Mouse (Mus musculus): ENCODE measurements around the gene Rfxank. TPM values are rescaled to one million over a fixed set of nuclear protein-coding genes. Genes with fewer than 3 reads are reported as not detected.

The Rfxank gene
- total RNA-seq (2014; fragmentation: Nextera tagmentation) = 5.6 and 10.7 TPM in 2 replicates
- 9.1 and 18.3 TPM in 2 replicates for total RNA-seq (2017)

DNA sequence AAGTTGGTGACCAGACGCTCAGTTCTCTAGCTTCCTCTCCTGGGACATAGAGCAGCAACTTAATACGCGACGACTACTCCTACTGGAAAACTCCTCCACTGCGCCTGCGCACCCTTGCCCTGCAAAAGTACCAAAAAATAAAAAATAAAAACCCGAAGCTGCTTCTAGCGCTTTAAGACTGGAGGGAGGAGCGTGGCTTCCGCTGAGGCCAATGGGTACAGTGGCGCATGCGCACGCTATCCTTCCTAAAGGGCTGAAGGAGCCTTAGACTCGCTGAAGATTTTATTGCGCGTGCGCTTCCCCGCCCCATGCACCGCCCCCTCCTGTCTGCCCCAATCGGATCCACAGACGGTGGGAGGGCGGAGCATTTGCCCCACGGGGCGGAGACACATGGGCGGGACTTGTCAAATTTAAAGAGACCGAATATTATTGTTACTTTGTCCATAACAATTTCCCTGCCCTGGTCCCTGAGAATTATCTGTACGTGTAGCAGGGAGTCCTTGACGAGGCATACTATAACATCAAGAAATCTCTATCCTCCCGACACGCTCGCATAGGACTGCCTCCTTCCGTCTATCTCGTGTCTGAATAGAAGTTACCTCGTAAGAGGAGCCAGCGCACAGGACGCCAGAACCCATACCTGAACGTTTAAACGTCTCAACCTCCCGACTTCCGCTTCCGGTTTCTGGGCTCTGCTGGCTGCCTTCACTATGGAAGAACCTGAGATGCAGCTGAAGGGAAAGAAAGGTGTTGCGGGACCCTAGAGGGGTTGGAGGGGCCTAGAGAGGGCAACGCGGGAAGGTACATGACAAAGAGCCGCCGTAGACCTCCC lies at the start of gene Rfxank, which contains the start of the genes Borcs8 and Mef2b:
Rfxank (minus strand) TSS at position 129 of the 832 bp plus-strand sequence.
Borcs8 (plus strand) TSS at position 474 of the 832 bp plus-strand sequence.
Mef2b (plus strand) TSS at position 686 of the 832 bp plus-strand sequence.
- ATAC-seq (replicated peaks; ENCODE audit: low FRiP score, low TSS enrichment, poor library complexity, severe bottlenecking) = peak; percentile 92

DNA sequence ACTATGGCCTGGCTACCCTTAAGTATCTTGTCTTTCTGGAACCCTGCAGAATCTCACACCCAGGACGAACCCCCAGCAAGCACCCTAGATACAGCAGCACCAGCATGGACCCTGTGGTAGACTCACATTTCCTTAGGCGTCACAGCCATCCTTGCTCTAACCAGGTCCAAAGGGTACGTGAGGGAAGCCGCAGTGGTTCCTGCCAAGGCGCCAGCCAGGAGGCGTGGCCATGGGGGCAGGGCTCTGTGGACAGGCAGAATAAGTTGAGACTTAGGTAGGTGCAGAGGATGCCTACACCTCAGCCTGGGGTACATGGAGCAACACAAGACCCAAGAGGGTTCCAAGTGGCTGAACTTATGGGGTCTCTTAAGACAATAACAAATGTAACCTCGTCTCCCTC lies 49.8 kb upstream of the Rfxank start:
- no peak for ATAC-seq (replicated peaks; ENCODE audit: low FRiP score, low TSS enrichment, poor library complexity, severe bottlenecking)

DNA sequence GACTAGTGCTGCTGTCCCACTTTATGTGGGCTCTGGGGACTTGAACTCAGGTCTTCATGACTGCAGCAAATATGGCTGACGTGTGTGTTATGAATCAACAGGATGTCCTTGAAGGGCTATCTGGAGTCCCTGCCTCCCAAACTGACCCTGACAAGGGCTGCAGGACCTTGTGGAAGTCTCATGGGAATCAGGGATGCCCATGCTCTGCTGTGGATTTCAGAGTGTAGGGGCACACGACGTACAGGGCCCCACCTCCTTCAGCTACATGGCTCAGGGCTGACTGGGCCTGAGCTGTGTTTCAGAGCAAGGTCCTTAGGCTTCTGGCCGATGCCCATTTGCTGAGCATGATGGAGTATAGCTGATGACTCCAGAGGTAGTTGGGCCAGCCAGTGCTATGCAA lies 44.2 kb upstream of the Rfxank start:
- ATAC-seq (replicated peaks; ENCODE audit: low FRiP score, low TSS enrichment, poor library complexity, severe bottlenecking) = no peak

DNA sequence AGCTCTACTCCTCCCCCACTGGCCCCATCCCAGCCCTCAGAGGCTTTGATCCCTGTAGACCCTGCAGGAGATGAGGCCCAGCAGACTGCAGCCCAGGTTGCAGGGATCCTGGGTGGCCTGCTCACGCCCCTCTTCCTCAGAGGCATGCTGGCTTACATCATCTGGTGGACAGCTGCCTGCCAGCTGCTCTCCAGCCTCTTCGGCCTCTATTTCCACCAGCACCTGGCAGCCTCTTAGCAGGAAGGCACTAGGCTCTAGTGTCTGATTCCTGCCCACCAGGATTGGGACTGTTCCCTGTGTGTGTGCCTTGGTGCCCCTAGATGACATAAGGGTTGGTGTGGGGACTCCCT lies 42.9 kb upstream of the Rfxank start:
- ATAC-seq (replicated peaks; ENCODE audit: low FRiP score, low TSS enrichment, poor library complexity, severe bottlenecking) = peak; percentile 4; the same call in 1 of the 2 replicates

DNA sequence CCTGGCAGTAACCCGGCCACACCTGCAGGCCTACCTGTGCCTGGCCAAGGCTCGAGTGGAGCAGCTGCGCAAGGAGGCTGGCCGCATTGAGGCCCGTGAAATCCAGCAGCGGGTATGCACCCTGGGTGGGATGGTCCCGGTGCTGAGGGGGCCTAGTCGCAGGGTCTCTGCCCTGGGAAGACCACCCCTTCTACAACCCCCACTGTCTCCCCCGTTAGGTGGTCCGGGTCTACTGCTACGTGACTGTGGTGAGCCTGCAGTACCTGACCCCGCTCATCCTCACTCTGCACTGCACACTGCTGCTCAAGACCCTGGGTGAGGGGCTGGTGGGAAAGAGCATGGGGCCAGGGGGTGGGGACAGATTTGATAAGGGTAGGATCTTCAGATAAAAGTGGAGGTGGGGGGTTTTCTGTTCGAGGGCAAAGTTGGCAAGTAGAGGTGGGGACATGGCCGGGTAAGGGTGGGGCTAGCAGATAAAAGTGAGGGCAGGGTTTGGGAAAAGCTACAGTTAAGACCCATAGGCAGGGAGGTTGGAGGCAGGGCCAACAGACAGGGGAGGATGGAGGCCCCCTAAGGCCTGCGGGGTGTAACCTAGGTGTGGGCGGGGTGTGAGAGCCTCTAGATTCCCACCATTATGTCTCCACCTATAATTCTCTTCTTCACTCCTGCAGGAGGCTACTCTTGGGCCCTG lies 42.4 kb upstream of the Rfxank start:
- peak; percentile 82 for ATAC-seq (replicated peaks; ENCODE audit: low FRiP score, low TSS enrichment, poor library complexity, severe bottlenecking)

DNA sequence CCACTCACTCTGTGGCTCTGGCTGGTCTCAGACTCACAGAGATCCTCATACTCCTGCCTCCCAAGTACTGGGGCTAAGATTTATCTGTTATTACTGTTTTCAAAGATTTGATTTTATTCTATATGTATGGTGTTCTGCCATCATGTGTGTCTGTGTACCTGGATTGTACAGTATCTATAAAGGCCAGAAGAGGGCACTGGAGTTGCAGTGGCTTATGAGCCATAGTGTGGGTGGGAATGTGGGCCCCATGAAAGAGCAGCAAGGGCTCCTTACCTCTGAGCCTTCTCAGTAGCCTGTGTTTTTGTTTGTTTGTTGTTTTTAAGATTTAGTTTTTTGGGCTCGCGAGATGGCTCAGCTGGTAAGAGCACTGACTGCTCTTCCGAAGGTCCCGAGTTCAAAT lies 40.1 kb upstream of the Rfxank start:
- 0 out of 2 replicates have a peak, but pooled peaks have one; percentile 49 for ATAC-seq (replicated peaks; ENCODE audit: low FRiP score, low TSS enrichment, poor library complexity, severe bottlenecking)

DNA sequence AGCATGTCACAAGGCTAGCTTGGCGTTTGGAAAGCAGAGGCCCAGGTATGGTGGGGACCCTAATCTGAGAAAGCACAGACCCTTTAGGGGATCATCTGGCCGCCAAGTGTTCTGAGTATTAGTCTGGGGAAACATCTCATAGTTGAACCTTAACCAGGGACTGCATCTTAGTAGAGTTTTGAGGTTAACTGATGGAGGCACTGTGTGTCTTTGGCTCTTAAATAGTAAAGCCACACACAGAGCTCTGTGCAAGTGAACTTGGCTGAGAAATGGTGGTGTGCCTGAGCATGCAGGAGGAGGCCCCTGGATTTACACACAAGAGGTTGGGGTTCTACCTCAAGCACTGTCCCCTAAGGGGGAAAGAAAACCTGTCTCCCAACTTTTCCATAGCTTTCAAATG lies 39.3 kb upstream of the Rfxank start:
- no peak for ATAC-seq (replicated peaks; ENCODE audit: low FRiP score, low TSS enrichment, poor library complexity, severe bottlenecking)

DNA sequence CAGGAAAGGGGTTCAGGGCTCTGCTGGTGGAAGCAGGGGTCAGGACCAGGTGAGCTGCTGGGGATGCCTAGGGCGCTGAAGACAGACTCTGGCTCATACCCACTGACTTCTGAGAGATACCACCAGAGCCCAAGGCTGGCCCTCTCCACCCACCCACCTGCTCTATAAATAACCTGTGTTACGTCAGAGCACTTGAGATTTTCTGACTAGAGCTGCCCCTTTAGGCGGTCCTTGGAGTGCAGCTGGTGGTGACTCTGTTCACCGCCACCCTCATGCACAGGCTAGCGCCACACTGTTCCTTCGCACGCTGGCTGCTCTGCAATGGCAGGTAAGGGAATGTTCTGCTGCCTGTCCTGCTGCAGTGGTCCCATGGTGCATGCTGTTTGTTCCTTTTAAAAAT lies 35.1 kb upstream of the Rfxank start:
- ATAC-seq (replicated peaks; ENCODE audit: low FRiP score, low TSS enrichment, poor library complexity, severe bottlenecking) = no peak

DNA sequence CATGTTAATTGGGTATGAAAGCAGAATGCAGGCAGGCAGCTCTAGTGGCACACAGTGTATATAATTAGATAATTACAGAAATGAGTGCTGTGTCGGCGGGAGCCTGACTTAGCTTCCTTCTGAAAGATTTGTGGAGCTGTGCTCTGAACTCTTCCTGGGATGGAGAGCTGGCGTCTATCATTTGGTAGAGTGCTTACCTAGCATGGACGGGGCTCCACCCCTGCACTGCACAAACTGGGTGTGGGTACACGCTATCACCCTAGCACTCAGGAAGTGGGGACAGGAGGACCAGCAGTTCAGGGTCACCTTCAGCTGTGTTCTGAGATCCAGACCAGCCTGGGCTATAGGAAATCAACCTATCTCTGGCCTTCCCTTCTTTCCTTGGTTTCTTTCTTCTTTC lies 34.4 kb upstream of the Rfxank start:
- no peak for ATAC-seq (replicated peaks; ENCODE audit: low FRiP score, low TSS enrichment, poor library complexity, severe bottlenecking)

DNA sequence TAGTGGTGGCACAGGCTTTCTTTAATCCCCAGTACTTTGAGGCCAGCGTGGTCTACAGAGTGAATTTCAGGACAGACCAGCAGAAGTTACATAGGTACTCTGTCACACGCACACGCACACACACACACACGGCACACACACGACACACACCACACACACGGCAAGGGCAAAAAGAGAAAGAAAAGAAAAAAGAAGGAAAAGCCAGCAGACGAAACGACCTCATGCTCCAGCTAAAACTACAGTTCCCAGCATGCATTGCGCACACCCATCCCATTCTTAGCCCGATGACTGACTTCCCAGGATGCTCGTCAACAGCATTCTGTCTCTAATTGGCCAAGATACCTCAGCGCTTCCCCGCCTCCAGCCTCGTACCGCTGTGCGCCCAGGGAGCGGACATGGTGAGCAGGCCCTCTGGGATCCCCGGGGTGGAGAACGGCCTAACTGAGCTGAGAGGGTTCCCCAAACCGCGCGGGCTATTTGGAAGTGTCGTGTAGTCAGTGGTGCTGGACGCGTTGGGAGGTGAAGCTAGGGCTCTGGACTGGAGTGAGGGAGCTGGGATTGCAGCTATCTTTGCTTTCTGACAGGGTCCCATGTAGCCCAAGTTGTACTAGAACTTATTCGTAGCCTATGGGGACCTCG lies 33.2 kb upstream of the Rfxank start, which contains the start of gene Tmem161a:
Tmem161a (plus strand) TSS at position 314 of the 639 bp plus-strand sequence.
- ATAC-seq (replicated peaks; ENCODE audit: low FRiP score, low TSS enrichment, poor library complexity, severe bottlenecking) = peak; percentile 98

DNA sequence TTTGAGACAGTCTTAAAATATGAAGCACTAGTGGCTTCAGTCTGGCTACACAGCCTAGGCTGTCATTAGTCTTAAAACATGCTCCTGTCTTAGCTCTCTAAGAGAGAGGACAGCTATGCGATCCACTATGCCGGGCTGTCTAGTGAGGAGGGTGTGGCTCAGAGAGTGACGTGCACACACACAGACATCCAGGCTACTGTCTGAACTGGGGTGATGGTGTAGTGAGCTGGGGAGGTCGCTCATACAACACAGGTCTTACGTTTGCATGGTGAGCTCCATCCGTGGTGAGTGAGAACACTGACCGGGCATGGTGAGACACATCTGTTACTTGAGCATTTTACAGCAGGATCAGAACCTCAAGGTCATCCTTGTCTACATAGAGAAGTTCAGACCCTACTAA lies 32.3 kb upstream of the Rfxank start:
- no peak for ATAC-seq (replicated peaks; ENCODE audit: low FRiP score, low TSS enrichment, poor library complexity, severe bottlenecking)

DNA sequence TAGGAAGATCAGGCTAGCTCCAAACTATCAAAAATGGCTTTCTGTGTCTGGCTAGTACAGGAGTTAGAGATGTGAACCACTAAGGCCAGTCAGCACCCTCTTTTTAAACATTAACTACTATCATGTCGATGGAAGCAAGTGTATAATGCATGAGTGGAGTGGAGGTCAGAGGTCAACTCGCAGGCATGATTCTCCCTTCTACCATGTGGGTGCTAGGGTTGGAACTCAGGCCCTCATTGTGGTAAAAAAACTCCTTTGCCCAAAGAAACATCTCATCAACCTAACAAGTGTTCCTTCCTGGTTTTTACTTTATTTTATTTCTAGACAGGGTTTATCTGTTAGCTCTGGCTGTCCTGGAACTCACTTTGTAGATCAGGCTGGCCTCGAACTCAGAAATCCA lies 31.8 kb upstream of the Rfxank start:
- no peak for ATAC-seq (replicated peaks; ENCODE audit: low FRiP score, low TSS enrichment, poor library complexity, severe bottlenecking)

DNA sequence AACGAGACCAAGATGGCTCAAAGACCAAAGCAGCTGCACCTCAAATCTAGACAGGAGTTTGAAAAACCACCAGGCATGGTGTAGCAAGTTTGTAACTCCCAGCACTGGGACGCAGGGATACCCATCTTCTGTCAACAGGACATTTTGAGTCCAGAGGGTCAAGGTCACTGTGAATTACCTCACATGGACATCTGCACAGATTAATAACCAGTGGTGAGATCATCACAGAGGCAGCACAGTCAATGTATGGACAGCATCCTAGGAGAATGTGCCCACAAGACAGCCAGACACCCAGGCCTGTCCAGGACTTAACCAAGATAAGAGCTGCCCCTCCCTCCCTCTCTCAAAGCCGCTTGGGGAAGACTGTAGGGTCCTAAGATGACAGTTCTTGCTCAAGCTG lies 31.2 kb upstream of the Rfxank start:
- ATAC-seq (replicated peaks; ENCODE audit: low FRiP score, low TSS enrichment, poor library complexity, severe bottlenecking) = no peak

DNA sequence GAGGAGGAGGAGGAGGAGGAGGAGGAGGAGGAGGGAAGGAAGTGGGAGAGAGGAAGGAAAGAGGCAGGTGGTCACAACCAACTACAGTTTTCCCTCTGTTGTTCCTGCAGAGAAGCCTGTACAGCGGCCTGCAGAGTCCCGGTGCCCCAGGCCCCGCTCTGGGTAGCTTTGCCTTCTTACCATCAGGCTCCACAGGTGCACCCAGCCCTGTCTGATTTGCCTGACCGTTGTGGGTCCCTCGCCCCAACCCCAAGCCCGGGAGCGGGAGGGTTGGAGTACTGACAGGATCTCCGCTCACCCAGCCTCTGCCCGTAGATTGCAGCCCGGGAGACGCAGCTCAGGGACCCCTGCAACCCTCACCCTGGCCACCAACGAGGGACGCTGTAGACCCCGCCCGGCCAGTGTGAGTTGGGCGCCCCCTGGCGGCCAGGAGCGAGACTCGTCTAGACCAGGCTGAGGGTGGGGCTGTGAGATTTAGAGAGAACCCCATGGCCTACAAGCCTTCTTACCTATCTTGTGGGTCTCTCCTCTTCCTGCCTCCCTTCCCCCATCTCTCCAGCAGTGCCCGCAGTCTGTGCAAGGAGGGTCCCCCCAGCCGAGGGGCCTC lies 27.7 kb upstream of the Rfxank start:
- ATAC-seq (replicated peaks; ENCODE audit: low FRiP score, low TSS enrichment, poor library complexity, severe bottlenecking) = peak; percentile 60

DNA sequence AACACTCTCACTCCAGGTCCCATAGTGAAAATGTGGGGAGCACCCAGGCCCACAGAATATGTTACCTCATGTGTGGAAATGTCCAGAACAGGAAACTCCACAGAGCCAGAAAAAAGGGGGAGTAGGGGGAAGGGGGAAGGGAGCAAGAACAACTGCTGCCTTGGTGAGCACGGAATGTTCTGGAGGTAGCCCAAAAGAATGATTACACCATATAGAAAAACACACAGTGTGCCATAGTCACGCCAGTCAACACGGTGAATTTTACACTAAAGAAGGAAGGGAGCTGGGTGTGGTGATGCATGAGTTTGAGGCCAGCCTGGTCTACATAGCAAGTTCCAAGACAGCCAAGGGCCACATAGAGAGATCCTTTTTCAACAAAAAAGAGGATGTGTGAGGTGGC lies 24.4 kb upstream of the Rfxank start:
- ATAC-seq (replicated peaks; ENCODE audit: low FRiP score, low TSS enrichment, poor library complexity, severe bottlenecking) = no peak

DNA sequence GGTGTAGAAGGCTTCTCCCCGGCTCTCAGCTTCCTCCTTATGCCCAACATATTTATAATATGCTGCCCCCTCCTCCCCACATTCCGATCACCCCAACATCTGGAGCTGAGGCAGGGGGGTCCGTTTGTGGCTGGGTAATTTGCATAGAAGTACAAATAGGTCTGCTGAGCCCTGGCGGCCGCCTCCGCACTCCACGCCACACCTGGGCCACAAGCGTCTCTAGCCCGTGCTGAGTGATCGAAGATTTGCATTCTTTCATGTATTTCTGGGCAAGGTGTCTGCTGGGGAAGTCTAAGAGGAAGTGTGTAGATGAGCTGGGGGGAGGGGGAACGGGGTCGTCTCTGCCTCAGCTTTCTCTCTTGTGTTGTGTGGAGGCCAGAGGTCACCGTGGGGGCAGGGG lies 21.1 kb upstream of the Rfxank start:
- no peak for ATAC-seq (replicated peaks; ENCODE audit: low FRiP score, low TSS enrichment, poor library complexity, severe bottlenecking)

DNA sequence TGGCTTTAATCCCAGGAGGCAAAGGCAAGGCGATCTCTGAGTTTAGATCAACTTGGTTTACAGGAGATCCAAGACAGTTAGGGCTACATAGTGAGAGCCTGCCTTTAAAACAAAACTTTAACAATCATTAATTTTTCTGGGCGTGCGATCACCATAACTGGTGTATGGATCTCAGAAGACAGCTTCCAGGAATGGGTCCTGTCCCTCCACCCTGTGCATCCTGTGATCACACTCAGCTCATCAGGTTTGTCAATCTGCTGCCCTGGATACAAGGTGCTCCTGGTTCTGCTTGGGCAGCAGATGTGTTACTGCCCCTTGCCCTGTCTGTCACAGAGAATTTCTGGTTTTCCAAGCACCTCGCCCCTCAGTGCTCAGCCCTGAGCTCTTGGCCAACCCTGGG lies 20.3 kb upstream of the Rfxank start:
- no peak for ATAC-seq (replicated peaks; ENCODE audit: low FRiP score, low TSS enrichment, poor library complexity, severe bottlenecking)

DNA sequence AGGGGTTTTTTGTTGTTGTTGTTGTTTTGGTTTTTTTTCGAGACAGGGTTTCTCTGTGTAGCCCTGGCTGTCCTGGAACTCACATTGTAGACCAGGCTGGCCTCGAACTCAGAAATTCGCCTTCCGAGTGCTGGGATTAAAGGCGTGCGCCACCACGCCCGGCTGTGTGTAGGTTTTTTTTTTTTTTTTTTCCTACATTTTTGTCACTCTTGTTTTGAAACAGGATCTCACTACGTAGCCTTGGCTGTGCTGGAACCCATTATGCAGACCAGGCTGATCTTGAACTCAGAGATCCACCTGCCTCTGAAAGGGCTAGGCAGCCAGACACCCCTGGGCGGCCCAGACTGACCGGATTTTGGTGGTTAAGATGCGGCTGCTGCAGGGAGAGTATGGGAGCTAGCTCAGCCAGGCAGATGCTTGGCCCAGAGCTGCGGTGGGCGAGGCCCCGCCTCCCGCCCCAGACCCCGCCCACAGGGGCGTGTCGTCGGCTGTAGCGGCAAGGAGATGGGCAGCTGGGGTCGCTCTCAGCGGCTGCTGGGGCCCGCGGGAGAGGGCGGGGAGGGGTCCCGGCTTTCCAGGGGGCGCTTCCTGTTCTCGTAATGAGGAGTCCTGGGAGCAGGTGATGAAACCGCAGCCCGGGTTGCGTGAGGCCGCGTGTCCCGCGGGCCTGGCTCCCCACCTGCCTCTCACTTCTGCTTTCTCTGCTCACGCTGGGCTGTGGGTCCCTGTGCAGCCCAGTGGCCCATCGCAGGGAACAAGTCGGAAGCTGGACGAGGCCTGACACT lies 19.3 kb upstream of the Rfxank start:
- ATAC-seq (replicated peaks; ENCODE audit: low FRiP score, low TSS enrichment, poor library complexity, severe bottlenecking) = peak; percentile 90

DNA sequence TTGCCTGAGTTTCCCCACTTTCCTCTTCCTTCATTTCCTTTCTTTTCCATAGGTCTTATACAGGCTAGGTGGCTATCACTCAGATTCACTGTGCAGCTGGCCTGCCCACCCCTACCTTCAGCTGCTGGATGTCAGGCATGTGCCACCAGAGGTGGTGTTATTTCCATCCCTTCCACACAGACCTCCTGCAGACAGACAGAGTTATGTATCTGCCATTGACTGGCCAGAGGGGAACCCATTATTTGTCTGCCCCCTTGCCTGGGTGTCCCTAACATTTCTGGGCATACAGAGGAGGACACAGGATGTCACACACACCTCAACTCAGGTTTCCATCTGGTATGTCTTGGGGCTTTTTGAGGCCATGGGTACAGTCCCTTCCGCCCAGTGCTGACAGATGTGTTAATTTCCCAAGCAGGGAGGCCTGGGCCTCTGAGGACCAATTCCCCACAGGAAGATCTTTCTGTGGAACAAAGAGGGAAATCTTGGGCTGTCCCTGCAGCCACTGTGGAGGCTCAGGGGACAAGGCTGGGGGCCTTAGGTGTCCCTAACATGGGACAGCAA lies 18.4 kb upstream of the Rfxank start:
- ATAC-seq (replicated peaks; ENCODE audit: low FRiP score, low TSS enrichment, poor library complexity, severe bottlenecking) = no peak
